Mouse (Mus musculus): ENCODE data around the gene Prkg1.

- TF ChIP-seq CTCF (IDR thresholded peaks at IDR 0.05; ENCODE audit: low read depth, low read length) = peak; percentile 30; the same call in 1 of the 2 replicates
- TF ChIP-seq POLR2A (IDR thresholded peaks at IDR 0.05; ENCODE audit: extremely low read depth, insufficient read depth, low read length) = no peak
These were observed 1215.6 kb downstream of the Prkg1 start, which contains the start of gene Dkk1 for GRCm38 (mm10) chr19:30549044-30549853.
